Mouse (Mus musculus): ENCODE data around the gene Sync. TPM values are rescaled to one million over a fixed set of nuclear protein-coding genes. Genes with fewer than 3 reads are reported as not detected.
A peak's percentile ranks its signal among the peaks of the same experiment; 100 is the strongest.

Gene Sync
- polyA plus RNA-seq, 1 experiment from 2014 or later, result 0.85 TPM

GRCm38 (mm10) chr4:129334677-129335215 is 47.3 kb downstream of the Sync start:
- Histone ChIP-seq H3K9ac (ENCODE audit: low read depth, low read length) (peak overlapping the region; percentile 96), H3K4me1 (ENCODE audit: control insufficient read depth, insufficient read depth, low read length) (peaks cover 39% of the 10 kb centered on the region), H3K4me2 (ENCODE audit: low read length) (peak overlapping the region; percentile 73), H3K4me3 (ENCODE audit: low read depth, low read length) (peak overlapping the region; percentile 92), H3K27me3 (ENCODE audit: control insufficient read depth, insufficient read depth, low read depth, low read length) (no peaks in the 10 kb centered on the region), H3K27ac (ENCODE audit: low read length) (peak overlapping the region; percentile 97), H3K36me3 (ENCODE audit: control insufficient read depth, insufficient read depth, low read length) (no peaks in the 10 kb centered on the region), H3K9me3 (replicated peaks; ENCODE audit: control insufficient read depth, low read length, poor library complexity, severe bottlenecking) (no peaks in the 10 kb centered on the region)
- ATAC-seq, result no peak; the same call in 1 of the 2 replicates
- under 1% methylated on average over 62 of the region's 62 CpGs for WGBS

- peak; percentile 99 for ATAC-seq
- Histone ChIP-seq H3K4me3 (ENCODE audit: low read depth, low read length) (peak within 1 kb of the TSS; percentile 92), H3K9me3 (replicated peaks; ENCODE audit: control insufficient read depth, low read length, poor library complexity, severe bottlenecking) (no peaks in the 10 kb centered on the region), H3K27ac (ENCODE audit: low read length) (peak within 1 kb of the TSS; percentile 97), H3K9ac (ENCODE audit: low read depth, low read length) (peak within 1 kb of the TSS; percentile 96), H3K4me1 (ENCODE audit: control insufficient read depth, insufficient read depth, low read length) (peaks cover 37% of the 10 kb centered on the region), H3K27me3 (ENCODE audit: control insufficient read depth, insufficient read depth, low read depth, low read length) (no peaks in the 10 kb centered on the region), H3K36me3 (ENCODE audit: control insufficient read depth, insufficient read depth, low read length) (no peaks in the 10 kb centered on the region), H3K4me2 (ENCODE audit: low read length) (peak within 1 kb of the TSS; percentile 73)
- under 1% methylated on average over 69 of the region's 73 CpGs for WGBS
Observed at GRCm38 (mm10) chr4:129335216-129336074, 48.0 kb downstream of the Sync start, which contains the start of the genes Rbbp4 and Zbtb8os. Gene Rbbp4, minus strand, starts transcription at chr4:129335370. Gene Zbtb8os, plus strand, starts transcription at chr4:129335695.

DNA sequence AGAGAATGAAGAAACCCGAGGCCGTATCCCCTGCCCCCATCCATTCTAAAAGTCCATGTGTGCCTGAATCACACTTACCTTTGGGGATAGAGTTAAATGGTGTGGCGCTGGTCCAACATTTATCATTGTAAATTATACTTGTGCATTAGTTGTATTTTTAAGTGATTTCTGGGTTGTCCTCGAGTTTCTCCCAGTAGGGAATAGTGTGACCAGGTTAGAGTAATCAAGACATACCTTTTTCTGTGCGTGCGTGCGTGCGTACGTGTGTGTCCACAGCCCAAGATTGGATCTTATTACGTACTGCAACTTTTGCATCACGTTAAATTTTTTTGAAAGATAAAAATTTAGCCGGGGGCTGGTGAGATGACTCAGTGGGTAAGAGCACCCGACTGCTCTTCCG is 48.9 kb downstream of the Sync start:
- H3K36me3 ChIP-seq (ENCODE audit: control insufficient read depth, insufficient read depth, low read length), result no peaks in the 10 kb centered on the region
- ATAC-seq, result no peak
- H3K4me2 ChIP-seq (ENCODE audit: low read length), result peak overlapping the region; percentile 73
- 56% methylated on average over 14 of the region's 14 CpGs for WGBS
- H3K27me3 ChIP-seq (ENCODE audit: control insufficient read depth, insufficient read depth, low read depth, low read length), result no peaks in the 10 kb centered on the region
- peak overlapping the region; percentile 92 for H3K27ac ChIP-seq (ENCODE audit: low read length)
- H3K4me3 ChIP-seq (ENCODE audit: low read depth, low read length), result peak overlapping the region; percentile 92
- H3K4me1 ChIP-seq (ENCODE audit: control insufficient read depth, insufficient read depth, low read length), result peaks cover 31% of the 10 kb centered on the region
- H3K9ac ChIP-seq (ENCODE audit: low read depth, low read length), result peak overlapping the region; percentile 61
- no peaks in the 10 kb centered on the region for H3K9me3 ChIP-seq (replicated peaks; ENCODE audit: control insufficient read depth, low read length, poor library complexity, severe bottlenecking)

- H3K9ac ChIP-seq (ENCODE audit: low read depth, low read length), result no peak overlapping the region
- no peak for ATAC-seq
- no peaks in the 10 kb centered on the region for H3K9me3 ChIP-seq (replicated peaks; ENCODE audit: control insufficient read depth, low read length, poor library complexity, severe bottlenecking)
- no peak overlapping the region for H3K27ac ChIP-seq (ENCODE audit: low read length)
- no peak overlapping the region for H3K4me3 ChIP-seq (ENCODE audit: low read depth, low read length)
- peaks cover 2% of the 10 kb centered on the region; the same call in 1 of the 2 replicates for H3K36me3 ChIP-seq (ENCODE audit: control insufficient read depth, insufficient read depth, low read length)
- H3K4me2 ChIP-seq (ENCODE audit: low read length), result no peak overlapping the region
- peaks cover 4% of the 10 kb centered on the region; the same call in 1 of the 2 replicates for H3K4me1 ChIP-seq (ENCODE audit: control insufficient read depth, insufficient read depth, low read length)
- 96% methylated on average over 3 of the region's 3 CpGs for WGBS
- no peaks in the 10 kb centered on the region for H3K27me3 ChIP-seq (ENCODE audit: control insufficient read depth, insufficient read depth, low read depth, low read length)
Observed at GRCm38 (mm10) chr4:129339743-129340142, 52.3 kb downstream of the Sync start.

DNA sequence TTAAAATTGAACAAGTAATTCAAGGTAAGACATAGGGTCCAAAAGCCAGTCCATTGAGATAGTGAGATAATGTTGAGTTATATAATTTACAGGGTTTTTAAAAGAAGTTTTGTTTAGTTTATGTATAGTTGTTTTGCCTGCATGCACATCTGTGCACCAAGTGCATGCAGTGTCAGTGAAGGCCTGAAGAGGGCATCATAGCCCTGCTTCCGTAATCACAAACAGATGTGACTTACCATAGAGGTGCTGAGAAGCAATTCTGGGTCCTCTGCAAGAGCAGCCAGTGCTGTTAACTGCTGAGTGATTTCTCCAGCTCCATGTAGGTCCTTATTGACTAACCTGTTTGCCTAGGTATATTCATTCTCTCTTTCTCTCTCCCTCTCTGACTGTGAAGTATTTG is 54.5 kb downstream of the Sync start:
- ATAC-seq, result no peak
- Histone ChIP-seq H3K36me3 (ENCODE audit: control insufficient read depth, insufficient read depth, low read length) (peaks cover 4% of the 10 kb centered on the region; the same call in 1 of the 2 replicates), H3K4me1 (ENCODE audit: control insufficient read depth, insufficient read depth, low read length) (no peaks in the 10 kb centered on the region), H3K4me3 (ENCODE audit: low read depth, low read length) (no peak overlapping the region), H3K9ac (ENCODE audit: low read depth, low read length) (no peak overlapping the region), H3K4me2 (ENCODE audit: low read length) (no peak overlapping the region), H3K27ac (ENCODE audit: low read length) (no peak overlapping the region), H3K27me3 (ENCODE audit: control insufficient read depth, insufficient read depth, low read depth, low read length) (no peaks in the 10 kb centered on the region), H3K9me3 (replicated peaks; ENCODE audit: control insufficient read depth, low read length, poor library complexity, severe bottlenecking) (no peaks in the 10 kb centered on the region)
- WGBS, result 87% methylated on average over 1 of the region's 1 CpGs

GRCm38 (mm10) chr4:129342705-129343104 is 55.3 kb downstream of the Sync start:
- ATAC-seq, result no peak
- Histone ChIP-seq H3K36me3 (ENCODE audit: control insufficient read depth, insufficient read depth, low read length) (peaks cover 4% of the 10 kb centered on the region; the same call in 1 of the 2 replicates), H3K27ac (ENCODE audit: low read length) (no peak overlapping the region), H3K4me3 (ENCODE audit: low read depth, low read length) (no peak overlapping the region), H3K9me3 (replicated peaks; ENCODE audit: control insufficient read depth, low read length, poor library complexity, severe bottlenecking) (no peaks in the 10 kb centered on the region), H3K27me3 (ENCODE audit: control insufficient read depth, insufficient read depth, low read depth, low read length) (no peaks in the 10 kb centered on the region), H3K4me2 (ENCODE audit: low read length) (no peak overlapping the region), H3K9ac (ENCODE audit: low read depth, low read length) (no peak overlapping the region), H3K4me1 (ENCODE audit: control insufficient read depth, insufficient read depth, low read length) (no peaks in the 10 kb centered on the region)
- WGBS, result 91% methylated on average over 2 of the region's 2 CpGs

DNA sequence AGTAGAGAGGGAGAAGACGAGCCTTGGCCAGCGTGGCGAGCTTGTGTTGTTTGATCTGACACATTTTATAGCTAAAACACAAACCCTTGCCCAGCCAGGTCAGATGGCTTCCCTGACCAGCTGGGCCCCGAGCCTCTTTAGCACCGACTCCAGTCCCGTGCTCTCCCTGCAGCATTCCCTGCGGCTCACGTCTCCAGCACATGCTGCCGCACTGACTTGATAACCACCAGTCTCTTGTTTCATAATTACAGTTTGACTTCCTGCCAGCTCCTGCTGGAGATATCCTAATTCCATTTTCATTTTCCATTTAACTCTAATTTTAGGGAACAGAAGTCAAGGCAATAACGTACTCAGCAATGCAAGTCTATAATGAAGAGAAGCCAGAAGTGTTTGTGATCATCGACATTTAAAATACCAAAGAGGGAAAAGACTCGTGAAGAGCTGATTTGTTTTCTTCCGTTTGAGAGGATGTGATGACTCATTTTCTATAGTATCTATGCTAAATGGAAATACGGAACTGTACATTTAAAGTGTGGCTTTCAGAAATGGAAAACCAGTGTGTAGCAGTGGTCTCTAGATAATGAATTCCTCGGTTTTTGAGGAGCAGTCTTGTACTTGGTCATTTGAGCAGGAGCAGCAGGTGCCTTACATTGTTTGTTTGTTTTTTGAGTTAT is 59.2 kb downstream of the Sync start:
- ATAC-seq, result no peak
- Histone ChIP-seq H3K9me3 (replicated peaks; ENCODE audit: control insufficient read depth, low read length, poor library complexity, severe bottlenecking) (no peaks in the 10 kb centered on the region), H3K4me3 (ENCODE audit: low read depth, low read length) (no peak overlapping the region)

DNA sequence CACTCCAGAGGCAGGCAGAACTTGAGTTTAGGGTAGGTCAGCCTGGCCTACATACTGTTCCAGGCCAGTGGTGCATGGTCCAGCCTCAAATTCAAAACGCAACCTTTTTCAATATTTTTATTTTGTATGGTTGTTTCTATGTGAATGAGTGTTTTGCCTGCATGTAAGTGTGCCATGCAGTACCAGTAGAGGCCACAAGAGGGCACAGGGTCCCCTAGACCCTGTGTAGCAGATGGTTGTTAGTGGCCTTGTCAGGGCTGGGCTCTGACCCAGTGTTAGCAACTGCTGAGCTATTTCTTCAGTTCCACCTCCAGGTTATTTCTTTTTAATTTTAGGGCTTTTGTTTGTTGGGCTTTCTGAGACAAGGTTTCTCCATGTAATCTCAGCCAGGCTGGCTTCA is 63.2 kb downstream of the Sync start:
- WGBS, result 3% methylated on average over 1 of the region's 1 CpGs
- ATAC-seq, result peak; percentile 78
- no peaks in the 10 kb centered on the region for H3K27me3 ChIP-seq (ENCODE audit: control insufficient read depth, insufficient read depth, low read depth, low read length)
- no peak overlapping the region for H3K9ac ChIP-seq (ENCODE audit: low read depth, low read length)
- H3K27ac ChIP-seq (ENCODE audit: low read length), result no peak overlapping the region
- no peak overlapping the region for H3K4me2 ChIP-seq (ENCODE audit: low read length)
- H3K4me1 ChIP-seq (ENCODE audit: control insufficient read depth, insufficient read depth, low read length), result no peaks in the 10 kb centered on the region
- peaks cover 5% of the 10 kb centered on the region for H3K36me3 ChIP-seq (ENCODE audit: control insufficient read depth, insufficient read depth, low read length)
- no peak overlapping the region for H3K4me3 ChIP-seq (ENCODE audit: low read depth, low read length)
- no peaks in the 10 kb centered on the region for H3K9me3 ChIP-seq (replicated peaks; ENCODE audit: control insufficient read depth, low read length, poor library complexity, severe bottlenecking)

More for the DNA sequence above, 59.2 kb downstream of the Sync start:
- no peaks in the 10 kb centered on the region for H3K4me1 ChIP-seq (ENCODE audit: control insufficient read depth, insufficient read depth, low read length)
- 91% methylated on average over 15 of the region's 15 CpGs for WGBS
- H3K4me2 ChIP-seq (ENCODE audit: low read length), result no peak overlapping the region
- H3K27me3 ChIP-seq (ENCODE audit: control insufficient read depth, insufficient read depth, low read depth, low read length), result no peaks in the 10 kb centered on the region
- H3K36me3 ChIP-seq (ENCODE audit: control insufficient read depth, insufficient read depth, low read length), result peaks cover 4% of the 10 kb centered on the region; the same call in 1 of the 2 replicates
- H3K27ac ChIP-seq (ENCODE audit: low read length), result no peak overlapping the region
- H3K9ac ChIP-seq (ENCODE audit: low read depth, low read length), result no peak overlapping the region

Data from midbrain, embryonic 16.5 days (tissue).